8 mouse cellular contexts compared by ENCODE assay signal in genomic region chrX:60403062-60403763, GRCm38 (mm10).
A peak's percentile ranks its signal among the peaks of the same experiment; 100 is the strongest.
DNase-seq lines count a peak whose midpoint lies in the region; ATAC-seq and TF ChIP-seq lines count a peak whose summit lies in the region.

No protein-coding gene starts in this region.

- peak overlapping the region; percentile 70 for H3K9ac ChIP-seq in hindbrain, embryonic 11.5 days (ENCODE audit: low read depth, low read length)

- ATAC-seq in hindbrain, embryonic 11.5 days (ENCODE audit: low FRiP score) = peak; percentile 46

- peak overlapping the region; percentile 70 for H3K4me3 ChIP-seq in layer of hippocampus, adult 2 months
- peak overlapping the region; percentile 88 for H3K4me3 ChIP-seq in erythroblast, embryonic 14.5 days (replicated peaks)
- peak overlapping the region; percentile 59 for H3K4me3 ChIP-seq in hindbrain, embryonic 11.5 days (ENCODE audit: low read depth, low read length)
- H3K4me3 ChIP-seq in myocyte = peak overlapping the region; percentile 27
- peak overlapping the region; percentile 100 for H3K4me3 ChIP-seq in thymus, adult 2 months (ENCODE audit: control insufficient read depth, insufficient read depth, low read length)

- no peaks in the 10 kb centered on the region for H3K79me2 ChIP-seq in myocyte (ENCODE audit: control insufficient read depth, insufficient read depth)

- H3K27me3 ChIP-seq in erythroblast, embryonic 14.5 days (ENCODE audit: control insufficient read depth) = peaks cover 5% of the 10 kb centered on the region; the same call in 1 of the 2 replicates
- H3K27me3 ChIP-seq in hindbrain, embryonic 11.5 days (ENCODE audit: control insufficient read depth, insufficient read depth, low read length) = no peaks in the 10 kb centered on the region
- H3K27me3 ChIP-seq in myocyte (ENCODE audit: control insufficient read depth, insufficient read depth, insufficient read length) = no peaks in the 10 kb centered on the region
- no peaks in the 10 kb centered on the region for H3K27me3 ChIP-seq in thymus, adult 2 months (ENCODE audit: control insufficient read depth, insufficient read depth, low read length)

- H3K36me3 ChIP-seq in erythroblast, embryonic 14.5 days (ENCODE audit: control insufficient read depth) = peaks cover 2% of the 10 kb centered on the region; the same call in 1 of the 2 replicates
- H3K36me3 ChIP-seq in hindbrain, embryonic 11.5 days (ENCODE audit: control insufficient read depth, insufficient read depth, low read length) = no peaks in the 10 kb centered on the region
- H3K36me3 ChIP-seq in myocyte (ENCODE audit: control insufficient read depth, insufficient read depth) = no peaks in the 10 kb centered on the region
- H3K36me3 ChIP-seq in thymus, adult 2 months (ENCODE audit: control insufficient read depth, insufficient read depth, low read length) = no peaks in the 10 kb centered on the region

- no peak for TF ChIP-seq CTCF in layer of hippocampus, adult 2 months (conservative IDR thresholded peaks at IDR 0.05)
- no peak for TF ChIP-seq CTCF in thymus, adult 2 months (IDR thresholded peaks at IDR 0.05; ENCODE audit: borderline replicate concordance, control insufficient read depth, extremely low read depth, insufficient read depth, low read length, poor library complexity)

- peaks cover 21% of the 10 kb centered on the region for H3K4me1 ChIP-seq in erythroblast, embryonic 14.5 days (ENCODE audit: control insufficient read depth)
- no peaks in the 10 kb centered on the region for H3K4me1 ChIP-seq in hindbrain, embryonic 11.5 days (replicated peaks; ENCODE audit: control insufficient read depth, insufficient read depth, low read length)
- H3K4me1 ChIP-seq in thymus, adult 2 months (replicated peaks; ENCODE audit: control insufficient read depth, insufficient read depth, low read length) = peaks cover 3% of the 10 kb centered on the region; the same call in 1 of the 2 replicates

- H3K4me2 ChIP-seq in hindbrain, embryonic 11.5 days (replicated peaks; ENCODE audit: low read depth, low read length) = peak overlapping the region; percentile 46
- H3K4me2 ChIP-seq in myocyte (ENCODE audit: low read depth) = peak overlapping the region; percentile 65

- H3K27ac ChIP-seq in layer of hippocampus, adult 2 months = peak overlapping the region; percentile 80
- peak overlapping the region; percentile 62 for H3K27ac ChIP-seq in hindbrain, embryonic 11.5 days (ENCODE audit: low read depth, low read length)
- H3K27ac ChIP-seq in thymus, adult 2 months (ENCODE audit: control insufficient read depth, insufficient read depth, low read length) = no peak overlapping the region

- peaks cover 10% of the 10 kb centered on the region for H3K9me3 ChIP-seq in erythroblast, embryonic 14.5 days (ENCODE audit: control insufficient read depth, low read length)
- H3K9me3 ChIP-seq in hindbrain, embryonic 11.5 days (ENCODE audit: control insufficient read depth, low read length) = no peaks in the 10 kb centered on the region

- H3ac ChIP-seq in myocyte (ENCODE audit: control insufficient read depth, insufficient read length) = peak overlapping the region; percentile 66

- DNase-seq in layer of hippocampus, adult 2 months (ENCODE audit: low spot score in 2 of 2) = no peak
- DNase-seq in layer of hippocampus, adult 8-10 months (ENCODE audit: low spot score in 2 of 2) = no peak
- DNase-seq in adrenal gland, postnatal 14 days = peak; percentile 36
- DNase-seq in hindbrain, embryonic 11.5 days (ENCODE audit: low spot score) = peak; percentile 26
- DNase-seq in liver = peak; percentile 44
- peak; percentile 51 for DNase-seq in thymus, adult 2 months

- no peak for TF ChIP-seq POLR2A in myocyte (IDR thresholded peaks at IDR 0.05; ENCODE audit: insufficient read length, low read depth)
- no peak for TF ChIP-seq POLR2A in thymus, adult 2 months (IDR thresholded peaks at IDR 0.05; ENCODE audit: control insufficient read depth, extremely low read depth, insufficient read depth, low read length, poor library complexity)

- WGBS in hindbrain, embryonic 11.5 days = 12% methylated on average over 32 of the region's 46 CpGs
- under 1% methylated on average over 36 of the region's 46 CpGs for WGBS in thymus, adult 2 months

TF ChIP-seq in myocyte, 11 proteins besides CTCF, POLR2A, EP300 and RAD21:
- TF ChIP-seq CEBPB (IDR thresholded peaks at IDR 0.05; ENCODE audit: insufficient read depth, poor library complexity, severe bottlenecking) (no peak), POLR2AphosphoS2 (IDR thresholded peaks at IDR 0.05; ENCODE audit: insufficient read length, low read depth) (no peak), USF1 (IDR thresholded peaks at IDR 0.05; ENCODE audit: low read depth) (no peak), MAX (IDR thresholded peaks at IDR 0.05; ENCODE audit: low read depth) (no peak), E2F4 (IDR thresholded peaks at IDR 0.05; ENCODE audit: insufficient read depth) (no peak), TCF12 (IDR thresholded peaks at IDR 0.05; ENCODE audit: insufficient read depth, poor library complexity, severe bottlenecking) (no peak), MYOG (IDR thresholded peaks at IDR 0.05; ENCODE audit: control insufficient read depth in 1 of 3, insufficient read depth in 1 of 3, insufficient read length in 2 of 3, low read depth in 2 of 3) (no peak), TCF3 (IDR thresholded peaks at IDR 0.05; ENCODE audit: insufficient read length, low read depth) (no peak), SRF (IDR thresholded peaks at IDR 0.05; ENCODE audit: control insufficient read depth, insufficient read length, low read depth) (no peak), MYOD1 (IDR thresholded peaks at IDR 0.05; ENCODE audit: control insufficient read depth in 1 of 3, insufficient read length in 2 of 3, low read depth in 2 of 3) (no peak)
TF ChIP-seq in myocyte: peak in this region for 0.

Comparison
In these comparisons a context has a peak if more than half of its experiments do, and no peak if none do; other contexts are left out.
1. DNase-seq: peak in adrenal gland, postnatal 14 days (single experiment), hindbrain, embryonic 11.5 days (single experiment), liver (single experiment) and thymus, adult 2 months (single experiment); none in layer of hippocampus, adult 2 months (0 of 2) and layer of hippocampus, adult 8-10 months (0 of 2).
2. H3K4me3 ChIP-seq: peak in every context shown above with its lines; median percentile 100 in thymus, adult 2 months; 88 in erythroblast, embryonic 14.5 days; 70 in layer of hippocampus, adult 2 months; 59 in hindbrain, embryonic 11.5 days; 27 in myocyte.